Mouse (Mus musculus): ENCODE data around the gene Cdhr2. TPM values are rescaled to one million over a fixed set of nuclear protein-coding genes. Genes with fewer than 3 reads are reported as not detected.

The Cdhr2 gene
- total RNA-seq, 2 experiments from 2014 or later, result 0.07 to 0.08 TPM

DNA sequence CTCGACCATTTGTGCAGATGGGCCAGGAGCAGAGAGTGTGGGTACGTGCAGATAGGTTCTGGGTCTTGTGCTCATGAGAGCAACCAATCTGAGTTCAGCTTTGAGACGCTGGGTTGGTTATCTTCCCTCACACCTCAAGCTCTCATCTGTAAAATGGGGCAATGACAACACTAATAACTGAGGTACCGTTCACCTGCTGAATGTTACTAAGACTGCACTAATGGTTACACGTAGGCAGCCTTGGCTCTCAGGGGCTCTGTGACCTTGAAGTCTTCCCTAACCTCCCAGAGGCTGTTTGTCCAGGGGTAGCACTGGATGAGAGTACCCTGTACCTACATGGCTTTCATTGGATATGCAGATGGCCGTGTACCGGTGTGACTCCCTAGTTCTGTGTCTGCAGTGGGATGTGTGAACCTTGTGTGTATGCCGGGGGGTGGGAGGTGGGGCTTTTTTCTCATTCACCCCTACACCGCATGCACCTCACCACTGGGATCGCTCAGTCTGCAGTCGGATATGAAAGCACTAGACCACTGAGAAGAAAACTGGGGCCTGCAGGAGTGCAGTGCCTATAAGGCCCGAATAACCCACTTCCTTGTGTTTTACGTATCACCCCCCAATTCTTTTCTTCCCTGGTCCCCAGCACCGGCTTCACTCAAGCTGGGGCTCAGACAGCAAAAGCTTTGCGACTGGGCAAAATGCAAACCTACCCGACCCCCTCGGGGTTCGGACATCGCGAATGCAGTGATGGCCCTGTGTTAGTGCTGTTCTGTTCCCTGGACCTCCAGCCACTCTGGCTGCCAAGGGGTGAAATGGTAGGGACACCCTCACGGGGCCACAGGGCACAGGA, 8.3 kb upstream of the Cdhr2 start:
- no peak for DNase-seq (ENCODE audit: low spot score in 2 of 2)

- DNase-seq (ENCODE audit: low spot score in 2 of 2), result peak; percentile 98 to 99
Observed at GRCm38 (mm10) chr13:54693558-54694347, 7.5 kb upstream of the Cdhr2 start, which contains the start of gene Rnf44. TSS of gene Rnf44 (minus strand) at chr13:54693907.

GRCm38 (mm10) chr13:54694348-54695060, 6.8 kb upstream of the Cdhr2 start:
- DNase-seq (ENCODE audit: low spot score in 2 of 2), result peak in 1 of 2 experiments; percentile 87

DNA sequence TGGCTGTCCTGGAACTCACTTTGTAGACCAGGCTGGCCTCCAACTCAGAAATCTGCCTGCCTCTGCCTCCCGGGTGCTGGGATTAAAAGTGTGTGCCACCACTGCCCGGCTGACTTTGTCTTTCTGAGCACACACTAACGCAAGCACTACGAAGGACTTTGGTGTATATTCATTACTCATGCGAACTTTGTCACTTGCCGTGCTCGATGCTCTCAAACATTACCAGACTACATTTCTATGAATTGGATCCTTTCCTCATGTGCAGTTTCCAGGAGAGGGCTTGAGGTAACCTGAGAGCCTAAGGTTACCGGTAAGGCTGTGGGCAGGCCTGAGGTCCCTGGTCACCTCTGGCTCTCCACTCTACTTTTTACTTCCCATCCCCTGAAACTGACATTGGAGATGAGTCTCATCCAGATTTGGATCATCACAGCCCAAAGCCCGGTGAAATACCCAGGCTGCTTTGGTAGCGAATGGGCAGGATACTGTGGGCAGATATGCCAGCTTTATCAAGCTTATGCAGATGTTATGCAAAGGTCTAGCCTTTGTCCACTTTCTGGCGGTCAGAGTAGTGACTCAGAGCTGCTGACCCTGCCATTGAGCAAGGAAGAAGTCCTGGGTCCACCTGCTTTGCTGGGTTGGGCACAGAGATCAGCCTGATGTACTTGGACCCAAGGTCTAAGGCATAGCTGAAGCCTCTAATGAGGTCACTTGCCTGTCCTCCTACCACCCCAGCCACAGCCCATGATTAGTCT, 5.6 kb upstream of the Cdhr2 start:
- DNase-seq (ENCODE audit: low spot score in 2 of 2), result no peak

GRCm38 (mm10) chr13:54702507-54702906, 1.2 kb downstream of the Cdhr2 start:
- DNase-seq (ENCODE audit: low spot score in 2 of 2), result no peak

GRCm38 (mm10) chr13:54704890-54705289, 3.6 kb downstream of the Cdhr2 start:
- DNase-seq (ENCODE audit: low spot score in 2 of 2), result no peak

DNA sequence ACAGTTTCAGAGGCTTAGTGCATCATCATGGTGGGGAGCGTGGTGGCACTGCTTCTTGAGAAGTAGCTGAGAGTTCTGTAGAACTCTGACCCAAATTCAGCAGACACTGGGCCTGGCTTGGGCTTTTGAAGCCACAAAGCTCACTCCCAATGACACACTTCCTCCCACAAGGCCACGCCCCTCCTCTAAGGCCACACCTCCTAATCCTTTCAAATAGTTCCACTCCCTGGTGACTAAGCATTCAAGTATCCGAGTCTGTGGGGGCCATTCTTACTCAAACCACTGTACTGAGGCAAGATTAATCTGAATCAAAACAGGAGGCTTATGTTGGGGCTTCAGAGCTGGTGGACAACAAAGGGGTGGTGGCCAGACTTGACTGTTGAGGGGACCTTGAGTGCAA, 9.6 kb downstream of the Cdhr2 start:
- DNase-seq (ENCODE audit: low spot score in 2 of 2), result no peak

DNA sequence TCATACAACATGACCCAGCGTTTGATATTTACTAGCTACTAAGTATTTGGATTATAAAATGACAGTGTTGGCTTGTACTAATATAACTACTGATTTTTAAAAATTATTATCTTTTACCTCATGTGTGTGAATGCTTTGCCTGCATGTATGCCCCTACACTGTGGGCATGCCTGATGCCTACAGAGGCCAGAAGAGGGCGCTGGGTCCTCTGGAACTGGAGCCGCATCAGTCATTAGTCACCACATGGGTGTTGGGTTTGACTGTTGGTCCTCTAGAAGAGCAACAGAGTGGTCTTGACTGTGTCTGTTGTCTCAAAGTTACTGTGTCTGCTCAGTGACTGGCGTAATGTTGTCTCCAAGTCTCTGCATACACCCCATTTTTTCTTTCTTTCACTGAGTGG, 13.1 kb downstream of the Cdhr2 start:
- no peak for DNase-seq (ENCODE audit: low spot score in 2 of 2)

- DNase-seq (ENCODE audit: low spot score in 2 of 2), result no peak
Observed at GRCm38 (mm10) chr13:54714996-54715395, 13.7 kb downstream of the Cdhr2 start.

GRCm38 (mm10) chr13:54716916-54717315, 15.7 kb downstream of the Cdhr2 start:
- DNase-seq (ENCODE audit: low spot score in 2 of 2), result peak in 1 of 2 experiments; percentile 29

DNA sequence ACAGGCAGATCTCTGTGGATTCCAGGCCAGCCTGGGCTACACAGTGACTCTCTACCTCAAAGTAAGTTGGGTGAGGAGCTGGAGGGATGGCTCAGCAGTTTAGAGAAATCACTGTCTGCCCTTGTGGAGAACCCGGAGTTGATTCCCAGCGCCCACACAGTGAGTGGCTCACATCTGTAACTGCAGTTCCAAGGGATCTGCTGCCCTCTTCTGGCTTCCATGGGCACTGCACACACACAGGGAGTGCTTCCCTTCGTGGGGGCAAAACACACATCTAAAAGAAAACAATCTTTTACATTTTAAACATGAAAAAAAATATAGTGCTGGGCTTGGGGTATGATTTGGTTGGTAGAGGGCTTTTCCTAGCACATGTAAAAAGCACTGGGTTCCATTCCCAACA, 21.9 kb downstream of the Cdhr2 start:
- no peak for DNase-seq (ENCODE audit: low spot score in 2 of 2)

DNA sequence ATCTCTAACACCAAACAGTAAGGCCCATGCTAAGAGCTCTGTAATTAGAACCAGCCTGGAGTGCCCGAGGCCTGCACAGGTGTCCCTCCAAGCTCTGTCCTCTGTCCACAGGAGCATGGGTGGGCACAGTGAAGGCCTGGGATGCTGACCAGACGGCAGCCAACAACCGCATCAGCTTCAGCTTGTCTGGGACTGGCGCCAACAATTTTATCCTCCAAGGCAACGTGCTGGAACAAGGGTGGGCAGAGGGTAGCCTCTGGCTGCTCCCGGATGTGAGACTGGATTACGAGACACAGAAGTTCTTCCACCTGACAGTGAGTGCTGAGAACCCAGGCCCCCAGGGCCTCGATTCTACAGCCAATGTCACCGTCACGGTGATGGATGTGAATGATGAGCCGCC, 24.9 kb downstream of the Cdhr2 start:
- no peak for DNase-seq (ENCODE audit: low spot score in 2 of 2)

GRCm38 (mm10) chr13:54736931-54737330, 35.7 kb downstream of the Cdhr2 start:
- no peak for DNase-seq (ENCODE audit: low spot score in 2 of 2)

- DNase-seq (ENCODE audit: low spot score in 2 of 2), result no peak
Observed at GRCm38 (mm10) chr13:54737488-54738212, 36.4 kb downstream of the Cdhr2 start.

GRCm38 (mm10) chr13:54738213-54738601, 36.9 kb downstream of the Cdhr2 start:
- no peak for DNase-seq (ENCODE audit: low spot score in 2 of 2)

DNA sequence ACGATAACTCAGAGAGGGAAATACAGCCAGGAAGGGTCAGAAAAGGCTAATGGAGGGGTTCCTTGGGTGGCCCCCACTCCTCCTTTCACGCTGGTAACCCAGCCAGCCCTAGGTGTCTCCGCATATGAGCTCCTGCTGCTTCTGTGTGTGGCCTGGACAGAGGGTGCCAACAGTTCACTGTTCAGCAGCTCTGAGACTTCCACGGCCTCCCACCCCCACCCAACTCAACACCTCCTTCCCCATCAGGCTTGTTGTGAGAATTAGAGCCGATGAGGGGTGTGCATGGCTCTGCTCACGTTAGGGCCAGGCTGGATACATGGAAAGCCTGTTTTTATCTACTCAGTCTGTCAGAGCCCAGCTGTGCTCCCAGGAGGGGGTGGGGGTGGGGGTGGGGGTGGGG, 44.8 kb downstream of the Cdhr2 start:
- DNase-seq (ENCODE audit: low spot score in 2 of 2), result no peak

DNA sequence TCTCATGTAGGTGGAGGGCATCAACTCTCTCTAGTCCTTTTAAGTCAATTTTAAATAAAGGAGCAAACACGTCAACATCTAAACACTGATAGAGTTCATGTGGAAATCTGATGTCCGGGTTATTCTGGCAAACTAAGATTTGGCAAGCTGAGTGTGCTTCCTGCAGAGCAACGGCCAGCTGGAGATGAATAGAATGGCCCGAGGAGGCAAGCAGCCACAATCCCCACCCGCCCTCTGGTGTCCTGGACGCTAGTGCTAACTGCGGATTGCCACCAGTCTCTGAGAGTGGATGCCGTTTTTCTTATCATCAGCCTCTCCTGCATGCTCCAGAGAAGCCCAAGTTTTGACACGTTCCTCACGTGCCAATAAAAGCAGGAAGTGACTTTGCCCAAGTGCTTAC, 45.6 kb downstream of the Cdhr2 start:
- DNase-seq (ENCODE audit: low spot score in 2 of 2), result no peak

DNA sequence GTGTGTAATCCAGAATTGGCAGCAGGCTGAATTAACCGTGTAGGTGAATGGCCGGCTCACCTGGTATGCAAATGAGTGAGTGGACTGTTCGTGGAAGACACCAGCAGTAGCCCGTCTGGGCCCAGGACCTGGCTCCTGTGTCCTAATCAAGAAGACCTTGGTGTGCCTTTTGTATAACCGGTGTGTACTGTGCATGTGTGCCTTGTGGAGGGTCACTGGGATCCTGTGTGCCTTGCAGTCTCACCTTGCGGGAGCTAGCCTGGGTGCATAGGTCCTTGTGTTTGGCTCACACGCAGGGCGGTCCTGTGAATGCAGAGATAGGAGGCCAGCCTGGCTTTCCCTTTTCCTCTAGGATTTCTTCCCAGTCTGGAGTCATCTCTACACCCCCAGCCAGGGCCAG, 46.9 kb downstream of the Cdhr2 start:
- DNase-seq (ENCODE audit: low spot score in 2 of 2), result no peak

DNA sequence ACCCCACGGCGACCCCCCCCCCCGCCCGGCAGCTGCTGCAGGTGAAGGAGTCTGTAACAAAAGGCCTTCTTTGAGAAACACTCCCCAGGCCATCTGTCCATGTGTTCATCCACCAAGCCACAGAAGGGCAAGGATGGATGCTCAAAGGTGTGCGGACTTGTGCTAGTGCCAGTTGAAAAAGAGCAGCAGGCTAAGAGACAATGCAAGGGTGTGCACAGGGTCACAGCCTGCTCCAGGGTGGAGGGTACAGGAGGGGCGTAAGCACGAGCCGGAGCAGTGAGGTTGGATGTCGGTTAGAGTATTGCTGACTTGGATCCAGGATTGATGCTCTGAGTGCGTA, 47.4 kb downstream of the Cdhr2 start:
- DNase-seq (ENCODE audit: low spot score in 2 of 2), result no peak
